27 mouse cellular contexts compared by ENCODE assay signal in genomic region chr7:15916134-15916723, GRCm38 (mm10). TPM values are rescaled to one million over a fixed set of nuclear protein-coding genes. Genes with fewer than 3 reads are reported as not detected.
"Had no signal": no experiment of that assay in that cellular context is flagged by ENCODE, and none has a peak within 500 bp of the region (broad histone marks: within the 10 kb centered on the region; RNA-seq: fewer than 3 reads in every experiment).

No protein-coding gene starts in this region.

- H3K9me3 ChIP-seq: liver, embryonic 13.5 days; liver, embryonic 15.5 days; lung, embryonic 15.5 days; megakaryocyte, embryonic 14.5 days; midbrain, embryonic 13.5 days; midbrain, embryonic 15.5 days; neural tube, embryonic 13.5 days; neural tube, embryonic 15.5 days; stomach, embryonic 15.5 days had no signal

- H3K4me3 ChIP-seq: liver, embryonic 13.5 days; liver, embryonic 15.5 days; lung, embryonic 15.5 days; megakaryocyte, embryonic 14.5 days; midbrain, embryonic 13.5 days; midbrain, embryonic 15.5 days; neural tube, embryonic 13.5 days; neural tube, embryonic 15.5 days; stomach, embryonic 15.5 days had no signal

- ATAC-seq: liver, postnatal 0 days; midbrain, embryonic 13.5 days; midbrain, embryonic 15.5 days had no signal

- H3K27me3 ChIP-seq: liver, embryonic 13.5 days; liver, embryonic 15.5 days; lung, embryonic 15.5 days; megakaryocyte, embryonic 14.5 days; midbrain, embryonic 13.5 days; midbrain, embryonic 15.5 days; neural tube, embryonic 13.5 days; neural tube, embryonic 15.5 days; stomach, embryonic 15.5 days had no signal

- DNase-seq: liver, embryonic 13.5 days; liver, postnatal 0 days; lung, adult 2 months; lung, postnatal 10 days; lung, postnatal 36 days; retina, postnatal 1 day; right cerebral cortex, adult 18-20 months; thymus, adult 2 months; thymus, postnatal 25 days; thymus, postnatal 4 days had no signal

- H3K27ac ChIP-seq: liver, embryonic 13.5 days; liver, embryonic 15.5 days; lung, embryonic 15.5 days; macrophage; midbrain, embryonic 13.5 days; midbrain, embryonic 15.5 days; neural tube, embryonic 13.5 days; neural tube, embryonic 15.5 days; stomach, embryonic 15.5 days; stomach, postnatal 0 days had no signal

- H3K9ac ChIP-seq: liver, embryonic 13.5 days; liver, embryonic 15.5 days; liver, postnatal 0 days; lung, embryonic 15.5 days; midbrain, embryonic 13.5 days; midbrain, embryonic 15.5 days; neural tube, embryonic 13.5 days; neural tube, embryonic 15.5 days; stomach, embryonic 15.5 days had no signal

- H3K4me2 ChIP-seq: liver, embryonic 13.5 days; liver, embryonic 15.5 days; lung, embryonic 15.5 days; midbrain, embryonic 13.5 days; midbrain, embryonic 15.5 days; neural tube, embryonic 13.5 days; neural tube, embryonic 15.5 days; stomach, embryonic 15.5 days had no signal

RNA-seq across cellular contexts. Expression of gene Crxos, which starts 33.8 kb away (rescaled TPM):
- total RNA-seq: megakaryocyte progenitor cell, adult 5-6 weeks; midbrain, postnatal 0 days; monocyte, adult 5-6 weeks had no signal
- polyA plus RNA-seq: liver, embryonic 13.5 days; liver, embryonic 15.5 days; liver, postnatal 0 days; lung, adult 2 months; lung, embryonic 15.5 days; macrophage; midbrain, embryonic 15.5 days; midbrain, postnatal 0 days; neural tube, embryonic 13.5 days; neural tube, embryonic 15.5 days; spleen, adult 2 months; stomach, embryonic 15.5 days; stomach, postnatal 0 days; testis, adult 2 months; urinary bladder, adult 2 months had no signal

RNA-seq across cellular contexts. Expression of gene Crx, which starts 36.5 kb away (rescaled TPM):
- total RNA-seq: megakaryocyte progenitor cell, adult 5-6 weeks; midbrain, postnatal 0 days; monocyte, adult 5-6 weeks had no signal
- polyA plus RNA-seq: liver, embryonic 13.5 days; liver, embryonic 15.5 days; liver, postnatal 0 days; lung, adult 2 months; lung, embryonic 15.5 days; macrophage; neural tube, embryonic 11.5 days; neural tube, embryonic 13.5 days; neural tube, embryonic 15.5 days; spleen, adult 2 months; stomach, embryonic 15.5 days; stomach, postnatal 0 days; testis, adult 2 months; urinary bladder, adult 2 months had no signal

RNA-seq across cellular contexts. Expression of gene Ehd2, which starts 51.1 kb away (rescaled TPM):
- total RNA-seq: monocyte, adult 5-6 weeks had no signal
- polyA plus RNA-seq: macrophage had no signal
